Mouse (Mus musculus): Measurements from ENCODE around the gene Cyp11a1.

GRCm38 (mm10) chr9:58011027-58011426 lies 4.8 kb downstream of the Cyp11a1 start:
- no peak for TF ChIP-seq CTCF (IDR thresholded peaks at IDR 0.05; ENCODE audit: control insufficient read depth, insufficient read depth, insufficient read length)
- no peak for TF ChIP-seq USF1 (IDR thresholded peaks at IDR 0.05; ENCODE audit: low read depth)
- no peak for TF ChIP-seq MAX (IDR thresholded peaks at IDR 0.05)
- no peak for TF ChIP-seq CEBPB (IDR thresholded peaks at IDR 0.05; ENCODE audit: low read depth)
- TF ChIP-seq MYOD1 (IDR thresholded peaks at IDR 0.05; ENCODE audit: control insufficient read depth, insufficient read length, low read depth), result no peak

All from C2C12 (cell line).